Mouse (Mus musculus): ENCODE measurements at regions not wholly inside any gene's neighbourhood (a gene's known extent, or its start where the extent isn't known, plus 50 kb on each side); places are given as distances from the start of the nearest gene placed in this dataset.

DNA sequence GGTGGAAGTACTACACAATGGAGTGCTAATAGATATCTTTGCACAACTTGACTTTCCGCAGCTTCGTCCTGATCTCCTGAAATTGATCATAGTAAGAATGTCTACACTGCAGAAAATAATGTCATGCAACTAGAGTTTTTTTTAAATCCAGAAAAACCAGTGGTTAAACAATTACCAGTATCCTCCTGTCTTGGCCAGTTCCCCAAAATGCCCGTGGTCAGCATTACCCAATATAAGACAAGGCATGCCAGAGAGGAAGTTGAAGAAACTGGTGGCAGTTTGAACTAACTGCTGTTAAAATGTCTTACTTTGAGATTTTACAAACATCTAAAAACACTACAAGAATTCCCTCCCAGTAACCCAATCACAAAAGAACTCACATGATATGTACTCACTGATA lies 109.7 kb upstream of the Cited2 start:
- peak; percentile 99 for ATAC-seq (ENCODE audit: poor library complexity, severe bottlenecking)

DNA sequence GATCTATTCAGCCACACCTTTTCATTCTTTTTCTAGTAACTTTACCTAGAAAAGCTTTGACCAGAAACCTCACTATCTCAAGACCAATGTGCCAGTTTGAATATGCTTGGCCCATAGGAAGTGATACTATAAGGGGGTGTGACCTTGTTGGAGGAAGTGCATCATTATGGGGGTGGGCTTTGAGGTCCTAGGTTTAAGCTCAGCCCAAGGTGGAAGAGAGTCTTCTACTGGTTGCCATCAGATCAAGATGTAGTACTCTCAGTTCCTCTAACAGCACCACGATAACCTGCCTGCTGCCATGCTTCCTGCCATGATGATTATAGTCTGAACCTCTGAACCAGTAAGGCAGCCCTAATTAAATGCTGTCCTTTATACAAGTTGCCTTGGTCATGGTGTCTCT lies 105.0 kb upstream of the Cited2 start:
- peak; percentile 58 for ATAC-seq (ENCODE audit: poor library complexity, severe bottlenecking)

DNA sequence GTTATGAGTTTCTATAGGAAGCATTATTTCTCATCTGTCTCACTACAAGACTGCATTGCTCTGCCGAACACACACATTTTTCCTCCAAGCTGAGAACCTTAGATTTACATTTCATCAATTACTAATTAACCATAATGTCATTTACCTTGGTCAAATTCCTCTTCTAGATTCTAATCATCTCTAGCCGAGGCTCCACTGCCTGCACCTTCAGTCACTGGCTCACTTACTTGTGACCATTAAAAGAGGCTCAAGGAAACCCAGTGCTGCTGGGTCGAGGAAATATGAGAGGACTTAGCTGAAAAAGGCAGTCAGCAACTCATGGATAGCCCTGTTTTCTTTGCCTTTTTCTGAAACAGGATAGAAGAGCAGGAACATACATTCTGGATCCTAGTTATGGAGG lies 103.4 kb upstream of the Cited2 start:
- ATAC-seq (ENCODE audit: poor library complexity, severe bottlenecking): no peak

DNA sequence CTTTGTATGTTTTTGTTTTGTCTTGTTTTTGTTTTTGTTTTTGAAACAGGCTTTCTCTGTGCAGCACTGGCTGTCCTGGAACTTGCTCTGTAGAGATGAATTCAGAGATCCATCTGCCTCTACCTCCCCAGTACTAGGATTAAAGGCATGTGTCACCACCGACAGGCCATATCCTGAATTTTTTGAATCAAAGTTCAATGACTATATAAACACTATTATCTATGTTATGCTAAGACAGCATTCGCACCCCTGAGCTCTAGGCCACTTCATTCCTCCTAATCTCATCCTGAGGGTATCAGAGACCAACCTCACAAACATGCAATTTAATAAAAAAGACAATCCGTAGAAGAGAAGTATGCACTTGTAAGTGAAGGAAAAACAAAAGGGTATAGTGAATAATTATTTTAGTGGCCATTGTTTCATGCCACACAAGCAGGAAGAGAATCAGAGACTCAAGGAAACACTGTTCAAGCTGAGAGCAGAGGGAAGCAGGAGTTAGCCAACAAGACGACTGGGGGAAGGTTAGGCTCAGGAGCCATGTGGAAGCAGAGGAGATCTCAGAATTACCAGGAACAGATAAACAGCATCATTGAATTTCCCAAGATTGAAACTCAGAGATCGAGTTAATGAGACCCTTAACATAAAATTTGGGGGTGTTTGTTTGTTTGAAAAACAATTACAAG lies 101.2 kb upstream of the Cited2 start:
- ATAC-seq (ENCODE audit: poor library complexity, severe bottlenecking): no peak

DNA sequence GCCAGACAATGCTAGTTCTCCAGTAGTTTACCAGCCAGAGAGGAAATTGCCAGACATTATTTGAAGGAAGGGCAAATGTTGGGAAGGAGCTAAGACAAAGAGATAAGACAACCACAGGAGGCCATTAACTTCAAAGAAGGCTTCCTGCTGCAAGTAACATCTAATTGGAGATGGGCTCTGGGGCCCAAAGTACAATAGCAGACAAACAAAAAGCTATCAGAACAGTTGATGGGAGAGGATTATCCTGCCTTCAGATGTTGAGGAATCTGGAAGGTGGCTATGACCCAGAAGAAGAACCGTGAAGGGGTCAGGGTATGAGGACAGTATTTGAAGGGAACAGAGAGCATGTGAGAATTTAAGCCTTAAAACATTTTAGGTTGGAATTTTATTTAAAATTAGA lies 100.2 kb upstream of the Cited2 start:
- no peak for ATAC-seq (ENCODE audit: poor library complexity, severe bottlenecking)

DNA sequence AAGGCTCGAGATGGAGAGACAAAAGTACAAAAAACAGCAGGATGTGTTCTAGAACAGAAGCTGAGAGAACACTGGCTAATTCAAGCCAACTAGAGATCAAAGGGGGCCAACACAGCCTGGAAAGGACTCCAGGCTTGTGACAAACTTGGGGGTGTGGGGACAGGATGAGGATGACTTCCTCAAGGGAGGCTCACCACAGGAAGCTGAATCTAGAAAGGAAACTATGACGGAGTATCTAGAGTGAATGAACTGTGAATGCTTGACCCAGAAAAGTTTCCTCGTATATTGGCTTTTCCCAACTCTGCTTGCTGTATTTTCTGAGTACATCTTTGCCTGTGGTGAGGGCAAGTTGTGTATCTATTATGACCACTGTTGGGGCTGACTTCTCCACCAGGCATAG lies 93.3 kb upstream of the Cited2 start:
- peak; percentile 85 for ATAC-seq (ENCODE audit: poor library complexity, severe bottlenecking)

DNA sequence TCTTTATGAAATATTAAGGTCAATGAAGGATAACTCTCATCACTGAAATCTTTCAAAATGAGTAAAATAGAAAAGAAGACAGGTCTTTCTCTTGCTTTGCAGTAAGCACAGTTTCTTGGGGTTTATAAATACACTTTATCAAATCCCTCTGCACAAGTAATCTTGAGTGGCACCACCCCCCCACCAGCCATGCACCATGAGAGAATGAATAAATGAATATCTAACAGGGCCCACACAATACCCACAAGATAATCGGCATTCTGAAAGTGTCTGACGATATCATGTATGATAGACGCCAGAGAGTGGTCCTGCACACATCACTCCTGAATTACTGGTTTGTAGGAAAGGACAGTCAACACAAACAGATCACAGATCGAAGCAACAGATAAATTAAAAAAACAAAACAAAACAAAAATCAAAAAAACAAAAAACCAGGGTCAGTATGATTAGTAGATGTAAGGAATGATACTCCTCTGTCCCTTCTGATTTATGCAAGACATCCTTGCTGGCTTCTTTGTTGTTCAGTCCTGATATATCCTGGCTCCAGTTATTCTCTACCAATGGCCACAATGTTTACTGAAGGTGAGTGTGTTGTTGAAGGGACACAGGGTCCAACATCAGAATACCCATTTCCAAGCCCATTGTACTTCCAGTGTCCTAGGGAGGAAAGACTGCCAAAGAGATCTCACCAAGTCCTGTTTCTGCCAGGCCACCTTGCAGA lies 92.0 kb upstream of the Cited2 start:
- ATAC-seq (ENCODE audit: poor library complexity, severe bottlenecking): no peak

DNA sequence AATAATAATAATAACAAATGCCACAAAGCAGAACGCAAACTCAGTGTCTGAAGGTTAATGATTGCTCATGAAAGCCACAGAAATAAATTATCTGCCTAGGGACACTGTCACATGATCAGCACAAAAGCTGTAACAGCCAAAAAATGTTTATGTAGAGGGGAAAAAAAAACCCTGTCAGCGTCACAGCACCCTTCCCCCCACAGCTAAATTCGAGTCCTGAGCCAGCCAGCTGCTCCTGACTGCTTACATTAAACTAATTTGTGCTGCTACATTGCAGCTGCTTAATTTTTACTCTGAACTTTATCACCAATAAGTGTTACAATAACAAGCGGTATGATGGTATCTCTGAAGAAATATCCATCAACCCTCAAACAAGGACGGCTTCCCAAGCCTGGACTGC lies 91.2 kb upstream of the Cited2 start:
- ATAC-seq (ENCODE audit: poor library complexity, severe bottlenecking): no peak

DNA sequence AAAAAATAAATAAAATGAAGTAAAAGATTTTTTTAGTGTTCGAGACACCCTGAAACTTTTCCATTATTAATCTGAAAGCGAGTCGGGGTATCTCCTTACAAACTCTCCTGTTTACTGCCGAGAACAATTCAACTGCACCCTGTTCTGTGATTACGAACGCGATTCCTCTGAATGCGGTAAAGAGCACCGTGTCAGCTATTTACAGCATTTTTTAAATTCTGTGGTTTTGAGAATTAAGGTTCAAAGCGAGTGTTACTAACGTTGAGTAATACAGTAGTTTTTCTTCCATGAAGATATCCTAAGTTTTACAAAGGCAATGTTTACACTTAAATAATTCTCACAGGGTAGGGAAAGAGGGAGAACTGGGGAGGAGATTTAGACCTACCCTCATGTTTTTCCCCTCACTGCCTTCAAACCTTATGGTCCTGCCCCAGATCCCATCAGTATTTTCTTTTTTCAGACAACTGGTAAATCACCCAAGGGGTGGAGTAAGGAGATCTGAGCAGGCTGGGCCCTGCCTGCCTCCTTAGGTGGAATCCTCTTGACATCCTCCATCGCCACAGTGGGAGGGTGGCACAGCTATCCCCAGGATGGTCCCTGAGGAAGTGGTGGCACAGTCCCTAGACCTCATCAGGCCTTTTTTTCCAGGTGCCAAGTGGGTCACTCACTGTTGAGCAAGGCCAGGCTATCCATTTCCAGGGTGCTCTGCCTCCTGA lies 89.9 kb upstream of the Cited2 start:
- ATAC-seq (ENCODE audit: poor library complexity, severe bottlenecking): no peak

DNA sequence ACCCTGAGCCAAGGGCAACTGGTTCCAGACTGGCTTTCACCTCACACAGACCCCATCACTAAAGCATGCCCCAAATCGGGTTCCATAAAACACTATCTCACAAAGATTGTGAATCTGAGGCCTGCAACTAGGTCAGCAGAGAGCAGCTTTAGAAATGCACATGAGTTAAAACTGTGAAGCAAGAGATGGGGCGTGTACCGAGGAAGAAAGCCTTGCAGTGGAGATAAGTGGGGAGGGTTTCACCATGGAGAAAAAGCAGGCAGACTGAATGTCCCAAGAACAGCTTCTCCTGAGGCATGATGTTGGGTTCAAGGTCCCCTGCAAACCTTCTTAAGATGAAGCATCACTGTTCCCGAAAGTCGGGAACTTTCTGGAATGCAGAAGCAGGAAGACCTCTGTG lies 77.7 kb upstream of the Cited2 start:
- peak; percentile 47; the same call in 1 of the 2 replicates for ATAC-seq (ENCODE audit: poor library complexity, severe bottlenecking)

DNA sequence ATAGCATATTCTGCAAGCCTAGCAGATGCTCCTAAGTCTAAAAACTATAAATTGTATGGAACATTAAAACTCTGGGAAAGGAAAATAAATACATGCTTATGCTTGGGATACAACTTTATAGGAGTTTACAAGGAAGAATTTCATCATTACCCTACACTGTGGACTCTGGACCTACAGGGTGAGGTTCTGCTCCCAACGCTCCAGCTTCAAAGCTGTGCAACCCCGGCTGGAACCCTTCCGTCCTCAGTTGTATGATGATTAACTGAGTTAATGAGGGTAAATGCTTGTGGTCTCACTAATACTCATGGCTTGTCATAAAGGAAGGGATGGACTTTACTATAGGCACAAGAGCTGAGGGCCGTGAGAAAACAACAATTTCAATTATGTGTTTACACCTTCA lies 76.6 kb upstream of the Cited2 start:
- ATAC-seq (ENCODE audit: poor library complexity, severe bottlenecking): no peak

DNA sequence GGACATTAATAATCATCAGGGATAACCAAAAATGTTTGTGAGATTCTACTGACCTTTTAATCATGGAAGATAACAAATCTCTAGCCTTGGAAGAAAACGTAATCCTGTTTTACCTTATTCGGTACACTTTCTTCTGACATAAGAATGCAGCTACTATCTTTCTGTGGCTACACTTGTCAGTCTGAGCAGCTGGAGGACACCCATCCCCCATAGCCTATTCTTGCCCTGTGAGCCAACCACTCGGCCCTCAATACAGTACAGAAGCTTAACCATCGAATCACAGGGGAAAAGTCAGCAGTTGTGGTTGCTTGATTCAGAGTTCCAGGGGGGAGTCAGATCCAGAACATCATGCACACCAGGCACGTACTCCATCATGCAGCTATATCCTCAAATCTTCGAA lies 74.9 kb upstream of the Cited2 start:
- no peak for ATAC-seq (ENCODE audit: poor library complexity, severe bottlenecking)

DNA sequence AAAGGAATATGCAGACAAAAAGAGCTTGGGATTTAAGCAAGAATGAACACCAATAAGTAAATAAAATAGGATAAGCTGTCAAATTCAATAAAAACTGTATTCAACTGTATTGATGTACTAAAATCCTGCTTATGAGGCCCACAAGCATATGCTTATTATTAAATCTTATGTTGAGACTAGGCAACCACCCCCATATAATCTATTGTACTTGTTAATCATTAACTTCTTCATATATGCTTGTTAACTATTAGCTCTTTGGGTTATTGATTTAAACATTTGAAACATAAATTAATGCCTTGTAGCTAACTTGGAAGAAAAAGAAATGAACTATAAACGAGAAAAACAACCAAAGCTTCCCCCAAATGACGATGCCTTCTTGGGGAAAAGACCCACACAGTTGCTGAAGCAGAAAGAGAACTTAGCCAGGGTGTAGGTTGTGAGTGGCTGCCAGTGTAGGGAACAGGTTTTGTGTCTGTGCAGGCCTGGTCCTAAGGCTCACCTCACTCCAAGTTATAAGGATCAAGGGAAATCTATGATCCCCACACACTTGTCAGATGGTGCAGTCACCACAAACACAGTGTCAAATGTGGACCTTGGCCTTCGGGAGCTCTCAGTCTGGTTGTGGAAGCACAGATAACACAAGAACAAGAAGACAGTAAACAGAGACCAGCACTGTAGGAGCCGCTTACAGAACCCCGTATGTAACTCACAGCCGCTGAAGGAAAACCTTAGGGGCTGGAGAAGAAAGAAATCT lies 71.8 kb upstream of the Cited2 start:
- no peak for ATAC-seq (ENCODE audit: poor library complexity, severe bottlenecking)

DNA sequence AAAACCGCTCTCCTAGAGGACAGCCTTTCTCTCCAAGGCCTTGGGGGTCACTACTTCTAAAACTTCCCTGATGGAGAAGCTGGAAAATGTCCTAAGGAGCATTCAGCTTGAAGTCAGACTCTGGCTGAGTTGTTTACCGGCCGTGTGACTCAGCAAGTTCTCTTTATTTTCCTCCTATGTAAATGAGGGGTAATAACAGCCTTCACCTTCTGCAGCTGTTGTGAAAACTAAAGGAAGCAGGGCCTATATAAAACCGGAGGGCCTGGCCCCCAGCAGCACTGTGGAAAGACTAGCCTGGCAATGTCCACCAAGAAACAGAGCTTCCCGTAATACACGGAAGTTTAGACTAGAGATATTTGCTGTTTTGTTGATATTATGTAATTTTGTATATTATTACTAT lies 69.7 kb upstream of the Cited2 start:
- no peak for ATAC-seq (ENCODE audit: poor library complexity, severe bottlenecking)

DNA sequence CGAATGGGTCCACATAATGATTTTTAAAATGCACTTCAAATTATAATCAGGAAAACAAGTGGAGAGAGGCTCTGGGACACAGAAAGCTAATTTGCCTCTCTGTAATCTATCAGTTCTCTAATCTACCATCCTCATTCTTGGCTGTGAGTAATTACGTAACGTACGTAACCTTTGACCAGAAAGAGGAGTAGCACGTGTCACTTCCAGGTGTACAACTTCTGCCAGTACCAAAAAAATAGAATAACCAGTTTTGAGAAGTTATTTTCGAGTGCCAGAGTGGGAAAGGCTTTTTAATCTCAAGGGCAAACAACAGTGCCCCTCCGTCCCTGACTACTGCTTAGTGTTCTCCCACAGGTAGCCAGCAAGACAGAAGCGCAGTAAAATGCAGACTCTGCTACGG lies 69.2 kb upstream of the Cited2 start:
- peak; percentile 31; the same call in 1 of the 2 replicates for ATAC-seq (ENCODE audit: poor library complexity, severe bottlenecking)

DNA sequence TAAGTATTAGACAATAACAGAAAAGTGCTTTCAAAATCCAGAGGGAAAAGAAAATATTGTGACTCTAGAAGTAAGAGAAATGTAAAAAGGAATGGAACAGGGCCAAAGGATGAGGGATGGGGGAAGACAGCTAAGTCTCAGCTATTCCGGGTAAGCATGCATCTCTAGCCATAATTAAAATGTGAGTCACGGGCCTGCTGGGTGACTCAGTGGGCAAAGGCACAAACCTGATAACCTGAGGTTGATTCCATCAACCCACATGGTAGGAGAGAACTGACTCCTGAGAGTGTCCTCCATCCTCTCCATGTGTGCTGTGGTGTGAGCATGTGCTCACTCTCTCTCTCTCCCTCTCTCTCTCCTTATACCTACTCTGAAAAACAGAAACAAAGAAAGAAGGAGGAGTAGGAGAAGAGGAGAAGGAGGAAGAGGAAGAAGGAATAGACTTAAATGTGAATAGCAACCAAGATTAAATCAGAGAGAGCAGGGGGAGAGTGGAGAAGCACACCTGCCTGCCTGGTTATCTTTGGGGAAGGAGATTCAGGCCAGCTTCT lies 68.6 kb upstream of the Cited2 start:
- ATAC-seq (ENCODE audit: poor library complexity, severe bottlenecking): no peak

DNA sequence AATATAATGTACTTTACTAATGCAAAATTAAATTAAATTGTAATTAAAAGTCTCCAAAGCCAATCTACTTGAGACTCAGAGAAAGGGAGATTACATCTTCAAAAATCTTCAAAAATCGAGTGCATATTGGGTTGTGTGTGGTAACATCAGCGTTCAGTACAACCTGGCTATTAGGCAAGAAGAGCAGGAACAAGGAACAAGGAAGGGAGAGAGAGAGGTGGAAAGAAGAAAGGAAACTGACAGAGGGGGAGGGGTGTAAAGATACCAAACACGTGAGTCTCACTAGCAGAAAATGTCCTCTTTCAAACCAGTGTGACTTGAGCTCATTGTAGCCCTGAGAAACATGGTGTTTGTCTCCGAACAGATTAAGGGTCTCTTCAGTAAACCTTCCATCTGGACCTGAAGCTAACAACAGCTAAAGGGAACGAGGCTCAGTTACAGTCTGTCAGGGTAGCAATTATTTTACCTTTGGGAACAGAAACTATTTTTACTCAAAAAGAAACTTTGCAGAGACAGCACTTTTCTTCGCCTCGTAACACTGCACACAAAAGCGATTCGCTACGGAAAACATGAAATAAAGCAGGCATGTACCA lies 67.5 kb upstream of the Cited2 start:
- ATAC-seq (ENCODE audit: poor library complexity, severe bottlenecking): peak; percentile 67

DNA sequence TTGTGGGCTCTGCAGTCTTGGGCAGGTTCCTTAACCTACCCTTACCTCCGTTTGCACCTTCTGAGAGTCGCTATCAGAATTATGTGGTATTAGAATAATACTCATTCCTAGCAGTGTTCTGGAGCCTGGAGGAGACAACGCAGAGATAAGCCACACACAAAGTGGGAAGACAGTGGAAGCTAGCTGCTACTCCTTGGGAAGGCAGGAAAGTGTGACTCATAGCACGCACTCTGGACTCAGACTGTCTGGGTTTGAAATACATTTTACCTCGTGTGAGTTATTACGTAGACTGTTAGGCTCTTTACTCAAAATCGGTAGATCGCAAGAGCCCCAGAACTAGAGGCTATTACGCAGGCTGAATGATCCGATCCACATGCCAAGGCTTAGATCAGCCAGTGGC lies 66.7 kb upstream of the Cited2 start:
- no peak for ATAC-seq (ENCODE audit: poor library complexity, severe bottlenecking)

DNA sequence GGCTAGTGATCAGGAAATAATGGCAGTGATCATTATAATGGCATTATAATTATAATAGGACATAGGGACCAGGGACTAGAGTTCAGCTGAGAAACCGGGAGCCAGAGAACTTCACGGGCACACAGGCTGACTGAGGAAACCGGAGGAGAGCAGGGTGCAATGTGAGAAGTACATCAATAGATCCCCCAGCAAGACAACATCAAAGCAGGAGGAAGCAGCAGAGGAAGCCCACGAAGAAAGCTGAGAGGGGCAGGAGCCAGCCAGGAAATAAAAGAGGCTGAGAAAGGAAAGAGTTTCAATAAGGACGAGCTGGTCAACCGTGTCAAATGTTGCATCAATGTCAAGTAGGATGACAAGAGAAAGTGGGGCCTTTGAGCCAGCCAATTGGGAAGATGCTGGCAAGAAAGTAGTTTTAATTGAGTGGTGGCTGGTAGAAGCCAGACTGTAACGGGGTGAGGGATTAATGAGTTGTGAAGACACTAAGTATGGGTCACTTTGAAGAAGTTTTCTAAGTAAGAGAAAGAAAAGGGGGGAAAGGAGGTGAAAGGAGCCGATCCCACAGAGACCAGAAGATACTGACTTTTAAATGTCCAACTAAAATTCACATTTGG lies 66.0 kb upstream of the Cited2 start:
- no peak for ATAC-seq (ENCODE audit: poor library complexity, severe bottlenecking)

DNA sequence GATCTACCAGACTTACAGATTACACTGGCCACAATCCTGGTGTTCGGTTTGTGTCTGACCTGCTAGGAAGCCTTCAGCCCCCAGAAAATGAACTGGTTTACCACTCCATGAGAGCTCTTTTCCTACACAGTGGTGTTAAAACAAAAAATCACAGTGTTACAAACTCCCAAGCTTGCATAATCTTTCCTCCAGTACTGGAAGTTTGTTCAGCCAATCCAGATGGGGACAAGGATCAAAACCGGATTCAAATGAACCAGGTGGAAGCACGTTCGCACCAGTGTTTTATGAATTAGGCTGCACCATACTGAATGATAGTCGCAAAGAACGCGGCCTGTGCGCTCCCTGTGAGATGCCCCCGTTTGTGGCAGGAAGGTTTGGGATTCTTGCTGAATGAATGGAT lies 63.4 kb upstream of the Cited2 start:
- no peak for ATAC-seq (ENCODE audit: poor library complexity, severe bottlenecking)
